In the genomic region with DNA sequence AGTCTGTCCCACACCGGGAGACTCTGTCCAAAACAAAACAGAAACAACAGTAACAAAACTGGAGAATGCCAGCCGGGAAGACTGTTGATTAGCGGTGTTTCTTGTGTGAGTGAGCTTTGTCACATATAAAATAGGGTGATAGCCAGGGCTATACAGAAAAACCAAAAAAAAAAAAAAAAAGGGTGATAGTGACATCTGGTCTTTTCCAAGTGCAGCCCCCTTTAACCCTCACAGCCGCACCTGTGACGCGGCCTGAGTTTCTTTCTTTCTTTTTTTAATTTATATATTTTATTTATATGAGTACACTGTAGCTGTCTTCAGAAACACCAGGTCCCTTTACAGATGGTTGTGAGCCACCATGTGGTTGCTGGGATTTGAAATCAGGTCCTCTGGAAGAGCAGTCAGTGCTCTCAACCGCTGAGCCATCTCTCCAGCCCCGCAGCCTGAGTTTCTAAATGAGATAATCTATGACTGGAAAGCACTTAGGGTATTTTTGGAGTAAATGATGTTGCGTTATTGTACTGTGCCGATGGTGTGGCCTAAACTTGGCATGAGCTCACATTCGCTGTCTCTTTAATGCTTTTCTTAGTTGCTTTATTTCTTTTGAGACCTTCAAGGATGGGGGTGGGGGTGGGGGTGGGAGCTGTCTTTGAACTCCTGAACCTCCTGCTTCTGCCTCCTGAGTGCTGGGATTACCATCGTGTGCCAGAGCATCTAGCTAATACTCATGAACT, we compare ENCODE assay signal across 8 mouse cellular contexts. TPM values are rescaled to one million over a fixed set of nuclear protein-coding genes. Genes with fewer than 3 reads are reported as not detected.
A peak's percentile ranks its signal among the peaks of the same experiment; 100 is the strongest.
DNase-seq lines count a peak whose midpoint lies in the region; ATAC-seq and TF ChIP-seq lines count a peak whose summit lies in the region.

No protein-coding gene starts in this region.

- H3K27ac ChIP-seq in embryonic facial prominence, embryonic 10.5 days (replicated peaks): peak overlapping the region; percentile 90
- peak overlapping the region; percentile 99 for H3K27ac ChIP-seq in neural tube, embryonic 13.5 days (replicated peaks)

- H3K9me3 ChIP-seq in embryonic facial prominence, embryonic 10.5 days: no peaks in the 10 kb centered on the region
- no peaks in the 10 kb centered on the region for H3K9me3 ChIP-seq in neural tube, embryonic 13.5 days

- no peak for DNase-seq in lung, adult 2 months
- DNase-seq in lung, postnatal 4 days: no peak
- no peak for DNase-seq in embryonic facial prominence, embryonic 10.5 days (ENCODE audit: low spot score)
- peak; percentile 59 for DNase-seq in induced T-regulatory cell, adult 2 months (ENCODE audit: low read depth)
- no peak for DNase-seq in adrenal gland, postnatal 4 days (ENCODE audit: low spot score in 2 of 2)
- DNase-seq in cerebellum, adult 11 months: no peak
- no peak for DNase-seq in ovary, postnatal 10 days (ENCODE audit: low spot score)

- no peak for TF ChIP-seq POLR2A in lung, adult 2 months (IDR thresholded peaks at IDR 0.05; ENCODE audit: borderline replicate concordance, extremely low read depth, low read depth, low read length)

- peak overlapping the region; percentile 91 for H3K9ac ChIP-seq in neural tube, embryonic 13.5 days

- ATAC-seq in neural tube, embryonic 13.5 days (ENCODE audit: low read depth): no peak

- peak overlapping the region; percentile 67 for H3K4me2 ChIP-seq in neural tube, embryonic 13.5 days

- peak overlapping the region; percentile 84 for H3K4me3 ChIP-seq in lung, adult 2 months (replicated peaks; ENCODE audit: extremely low read depth, low read depth, low read length)
- H3K4me3 ChIP-seq in embryonic facial prominence, embryonic 10.5 days: peak overlapping the region; percentile 60
- H3K4me3 ChIP-seq in neural tube, embryonic 13.5 days: peak overlapping the region; percentile 46

- 30% methylated on average over 12 of the region's 12 CpGs for WGBS in lung, adult 2 months
- whole genome bisulfite sequencing in embryonic facial prominence, embryonic 10.5 days: 28% methylated on average over 12 of the region's 12 CpGs
- WGBS in neural tube, embryonic 13.5 days: 15% methylated on average over 12 of the region's 12 CpGs

- no peaks in the 10 kb centered on the region for H3K36me3 ChIP-seq in embryonic facial prominence, embryonic 10.5 days (replicated peaks)
- no peaks in the 10 kb centered on the region for H3K36me3 ChIP-seq in neural tube, embryonic 13.5 days

- 0 out of 2 replicates have a peak, but pooled peaks cover 2% of the 10 kb centered on the region for H3K4me1 ChIP-seq in lung, adult 2 months (ENCODE audit: control insufficient read depth, insufficient read depth, low read length)
- peaks cover 90% of the 10 kb centered on the region for H3K4me1 ChIP-seq in embryonic facial prominence, embryonic 10.5 days
- peaks cover 76% of the 10 kb centered on the region for H3K4me1 ChIP-seq in neural tube, embryonic 13.5 days (replicated peaks)

- H3K27me3 ChIP-seq in embryonic facial prominence, embryonic 10.5 days (replicated peaks; ENCODE audit: low read depth, poor library complexity, severe bottlenecking): no peaks in the 10 kb centered on the region
- H3K27me3 ChIP-seq in neural tube, embryonic 13.5 days: no peaks in the 10 kb centered on the region

- no peak for TF ChIP-seq CTCF in lung, adult 2 months (IDR thresholded peaks at IDR 0.05; ENCODE audit: insufficient read depth, low read length)

RNA-seq across cellular contexts. Expression of gene Tuba1a, which starts 32.6 kb away (rescaled TPM):
- 617 and 959 TPM in 2 replicates for polyA plus RNA-seq in lung, adult 2 months (2012; rRNA removed)
- polyA plus RNA-seq in embryonic facial prominence, embryonic 10.5 days (2016; fragmentation: Nextera tagmentation; extraction: Ambion mirVana): 2,739 and 2,840 TPM in 2 replicates
- 13,124 and 14,228 TPM in 2 replicates for polyA plus RNA-seq in neural tube, embryonic 13.5 days (2015; fragmentation: Nextera tagmentation; extraction: Ambion mirVana)
- total RNA-seq in adrenal gland, postnatal 4 days (2021): 100 to 1,000 TPM; 323 to 446 TPM

RNA-seq across cellular contexts. Expression of gene Gm49450, which starts 32.8 kb away (rescaled TPM):
- polyA plus RNA-seq in lung, adult 2 months (2012; rRNA removed): 0.17 and 298 TPM in 2 replicates
- not detected in 2 replicates for polyA plus RNA-seq in embryonic facial prominence, embryonic 10.5 days (2016; fragmentation: Nextera tagmentation; extraction: Ambion mirVana)
- not detected in 2 replicates for polyA plus RNA-seq in neural tube, embryonic 13.5 days (2015; fragmentation: Nextera tagmentation; extraction: Ambion mirVana)
- total RNA-seq in adrenal gland, postnatal 4 days (2021): not detected

RNA-seq across cellular contexts. Expression of gene Tuba1c, which starts 43.5 kb away (rescaled TPM):
- polyA plus RNA-seq in lung, adult 2 months (2012; rRNA removed): 72.7 and 91.7 TPM in 2 replicates
- 141 and 144 TPM in 2 replicates for polyA plus RNA-seq in embryonic facial prominence, embryonic 10.5 days (2016; fragmentation: Nextera tagmentation; extraction: Ambion mirVana)
- polyA plus RNA-seq in neural tube, embryonic 13.5 days (2015; fragmentation: Nextera tagmentation; extraction: Ambion mirVana): 25.6 and 29.7 TPM in 2 replicates
- 100 to 1,000 TPM; 200 to 217 TPM for total RNA-seq in adrenal gland, postnatal 4 days (2021)

RNA-seq across cellular contexts. Expression of gene Tuba1b, which starts 51.8 kb away (rescaled TPM):
- polyA plus RNA-seq in lung, adult 2 months (2012; rRNA removed): 1,081 and 1,265 TPM in 2 replicates
- 2,343 and 2,408 TPM in 2 replicates for polyA plus RNA-seq in embryonic facial prominence, embryonic 10.5 days (2016; fragmentation: Nextera tagmentation; extraction: Ambion mirVana)
- polyA plus RNA-seq in neural tube, embryonic 13.5 days (2015; fragmentation: Nextera tagmentation; extraction: Ambion mirVana): 1,062 and 1,121 TPM in 2 replicates
- total RNA-seq in adrenal gland, postnatal 4 days (2021): 100 to 1,000 TPM; 512 to 526 TPM
